Mouse (Mus musculus) lung, postnatal 25 days (tissue): ENCODE measurements around the gene Ksr2.
"Not testable (repeated sequence)": the region's sequence is repeated elsewhere in the genome, so short reads cannot be mapped to it uniquely, and the experiment has no call there.

Experiments used
- DNase-seq: peaks from one replicate; pipeline ENCODE4 v3.0.0; 2022; ENCODE audit warnings: low spot score

The Ksr2 gene

DNA sequence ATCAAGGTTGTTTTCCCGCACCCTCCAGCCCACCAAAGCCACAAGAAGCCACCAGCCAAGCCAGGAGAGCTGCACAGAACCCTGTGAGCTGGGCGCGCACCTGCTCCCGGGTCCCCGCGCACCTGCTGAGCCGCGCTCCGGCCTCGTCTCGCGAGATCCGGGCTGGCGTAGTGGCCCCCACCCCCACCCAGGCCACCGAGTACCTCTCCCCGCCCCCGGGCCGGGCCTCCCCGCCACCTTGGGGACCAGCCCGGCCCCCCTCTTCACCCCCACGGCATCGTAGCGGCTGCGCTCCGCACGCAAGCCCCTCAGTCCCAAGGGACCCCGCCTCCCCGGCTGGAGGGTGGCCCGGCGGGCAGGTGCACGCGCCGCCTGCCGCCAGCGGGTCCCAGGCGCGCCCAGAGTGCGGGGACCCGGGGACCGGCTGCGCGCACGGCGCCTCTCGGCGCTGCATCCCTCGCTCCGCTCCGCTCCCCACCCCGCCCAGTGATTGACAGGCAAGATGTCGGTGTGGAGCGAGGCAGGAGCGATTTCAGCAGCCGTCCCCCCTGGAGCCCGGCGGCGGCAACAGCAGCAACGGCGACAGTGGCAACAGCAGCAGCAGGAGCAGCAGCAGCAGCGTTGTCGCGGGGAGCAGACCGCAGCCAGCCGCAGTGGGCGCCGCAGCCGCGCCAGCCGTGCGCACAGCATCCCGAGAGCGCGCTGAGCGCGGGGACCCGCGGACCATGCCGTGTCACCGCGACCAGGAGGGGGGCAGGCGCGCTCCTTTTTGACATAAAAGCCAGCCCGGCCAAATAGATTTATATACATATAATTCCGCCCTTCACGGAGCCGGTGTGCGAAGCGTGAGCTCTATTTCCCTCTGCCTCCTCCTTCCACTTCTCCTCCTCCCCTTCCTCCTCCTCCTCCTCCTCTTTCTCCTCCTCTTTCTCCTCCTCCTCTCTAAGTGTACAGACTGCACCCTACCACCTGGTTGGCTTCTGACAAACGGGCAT is at the start of gene Ksr2:
Gene Ksr2 (plus strand): TSS at position 494 of the 995 bp plus-strand sequence.
- peak; percentile 12 for DNase-seq

DNA sequence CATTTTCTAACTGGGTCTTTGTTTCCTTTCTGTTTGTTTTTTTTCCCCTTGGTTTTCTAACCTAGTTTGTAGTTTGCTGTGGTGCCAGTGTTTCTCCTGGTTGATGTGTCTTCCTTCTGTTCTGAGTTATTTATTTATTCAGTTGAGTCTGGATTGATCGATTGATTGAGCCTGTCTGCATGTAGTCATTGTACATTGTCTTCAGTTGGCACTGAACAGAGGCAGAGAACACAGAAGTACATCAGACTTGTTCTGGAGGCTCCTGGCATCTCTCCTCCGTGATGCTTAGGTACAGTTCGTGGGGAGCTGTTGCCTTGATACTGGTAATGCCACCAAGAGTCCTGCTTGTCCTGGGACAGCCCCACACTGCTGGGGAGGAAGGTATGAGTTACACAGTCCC is 49.0 kb upstream of the Ksr2 start:
- no peak for DNase-seq

DNA sequence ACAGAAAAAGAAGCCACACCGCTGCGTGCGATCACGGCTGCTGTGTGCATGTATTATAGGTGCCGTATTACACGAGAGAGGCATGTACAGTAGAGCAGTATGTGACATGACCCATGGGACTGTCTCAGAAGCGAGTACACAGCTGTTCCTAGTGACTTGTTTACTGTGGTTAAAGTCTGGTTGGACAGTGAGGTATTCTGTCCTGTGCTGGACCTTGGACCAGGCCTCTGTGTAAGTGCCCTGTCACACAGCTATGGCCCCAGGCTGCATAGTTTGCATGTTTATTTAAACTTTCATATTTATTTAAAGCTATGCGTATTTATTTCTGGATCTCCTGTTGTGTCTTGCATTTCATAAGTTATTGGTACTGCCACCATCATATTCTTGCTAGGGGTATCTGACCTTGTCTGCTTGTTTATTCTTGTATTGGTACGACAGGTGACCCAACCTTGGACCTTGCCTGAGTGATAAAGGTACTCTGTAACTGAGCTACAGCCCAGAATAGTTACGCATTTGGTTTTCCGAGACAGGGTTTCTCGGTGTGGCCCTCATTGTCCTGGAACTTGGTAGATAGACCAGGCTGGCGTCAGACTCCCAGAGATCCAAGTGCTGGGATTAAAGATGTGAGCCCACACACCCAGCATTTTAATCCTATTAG is 47.8 kb upstream of the Ksr2 start:
- DNase-seq, result no peak

DNA sequence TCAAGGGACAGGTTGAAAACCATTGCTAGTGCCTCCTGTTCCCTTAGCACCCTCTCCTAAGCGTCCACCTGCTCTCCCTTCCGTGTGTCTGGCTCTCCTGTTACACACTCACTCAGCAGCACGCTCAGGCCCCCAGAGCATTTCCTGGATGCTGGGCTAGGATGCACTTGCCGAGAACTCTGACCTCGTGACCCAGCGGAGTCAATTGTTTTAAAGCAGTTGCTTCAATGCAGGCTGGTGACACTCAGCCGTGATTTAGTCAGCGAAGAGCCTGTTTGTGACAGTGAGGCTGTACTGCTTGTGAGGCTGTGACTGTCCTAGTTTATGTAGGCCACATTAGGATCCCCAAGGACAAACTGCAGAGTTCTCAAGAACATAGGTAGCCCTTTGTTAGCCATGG is 46.6 kb upstream of the Ksr2 start:
- DNase-seq, result no peak

DNA sequence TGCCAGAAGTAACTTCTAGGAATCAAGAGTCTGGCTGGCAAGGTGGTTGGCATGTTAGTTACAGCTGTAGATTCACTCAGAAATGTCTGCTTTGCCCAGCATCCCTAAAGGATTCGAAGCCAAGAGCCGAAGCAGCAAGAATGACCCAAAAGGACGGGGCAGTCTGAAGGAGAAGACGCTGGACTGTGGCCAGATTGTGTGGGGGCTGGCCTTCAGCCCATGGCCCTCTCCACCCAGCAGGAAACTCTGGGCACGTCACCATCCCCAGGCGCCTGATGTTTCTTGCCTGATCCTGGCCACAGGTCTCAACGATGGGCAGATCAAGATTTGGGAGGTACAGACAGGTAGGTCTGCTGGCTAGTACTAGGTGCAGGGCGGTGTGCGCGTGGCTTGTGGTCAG is 43.2 kb upstream of the Ksr2 start:
- DNase-seq, result no peak

DNA sequence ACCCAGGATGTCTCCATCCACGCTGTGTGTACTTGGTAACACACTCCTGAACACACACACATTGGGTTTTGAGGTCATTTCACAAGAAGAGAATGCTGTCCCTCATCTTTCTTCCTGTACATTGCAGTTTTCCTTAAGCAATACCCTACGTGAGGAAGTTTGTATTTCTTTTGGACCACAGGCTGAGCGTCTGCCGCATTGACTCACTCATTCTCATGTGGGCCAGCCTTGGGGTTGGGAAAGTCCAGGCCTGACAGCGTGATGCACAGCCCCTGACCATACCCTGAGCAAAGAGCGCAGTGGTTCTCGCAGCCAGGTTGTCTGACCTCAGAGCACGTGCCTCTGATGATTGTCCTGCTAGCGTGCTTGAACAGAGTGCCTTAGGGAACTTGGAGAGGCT is 40.4 kb upstream of the Ksr2 start:
- no peak for DNase-seq

DNA sequence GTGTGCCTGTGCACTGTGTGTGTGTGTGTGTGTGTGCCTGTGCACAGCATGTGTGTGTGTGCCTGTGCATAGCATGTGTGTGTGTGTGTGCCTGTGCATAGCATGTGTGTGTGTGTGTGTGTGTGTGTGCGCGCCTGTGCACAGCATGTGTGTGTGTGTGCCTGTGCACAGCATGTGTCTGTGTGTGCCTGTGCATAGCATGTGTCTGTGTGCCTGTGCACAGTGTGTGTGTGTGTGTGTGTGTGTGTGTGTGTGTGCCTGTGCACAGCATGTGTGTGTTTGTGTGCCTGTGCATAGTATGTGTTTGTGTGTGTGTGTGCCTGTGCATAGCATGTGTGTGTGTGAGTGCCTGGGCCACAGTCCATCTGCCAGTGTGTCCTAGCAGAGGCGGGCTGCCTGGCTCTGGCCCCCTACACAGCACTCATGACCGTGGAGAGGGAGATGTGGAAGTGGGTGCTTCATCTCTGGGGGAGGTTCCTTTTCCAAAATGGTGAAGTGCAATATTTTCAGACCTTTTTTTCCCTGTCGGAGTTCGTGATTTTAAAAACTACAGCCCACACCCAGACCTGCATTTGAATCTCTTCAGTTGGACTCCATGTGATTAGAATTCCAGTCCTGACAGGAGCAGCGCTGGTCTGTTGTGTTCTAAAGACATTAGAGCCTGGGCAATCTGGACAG is 39.3 kb upstream of the Ksr2 start:
- no peak for DNase-seq

DNA sequence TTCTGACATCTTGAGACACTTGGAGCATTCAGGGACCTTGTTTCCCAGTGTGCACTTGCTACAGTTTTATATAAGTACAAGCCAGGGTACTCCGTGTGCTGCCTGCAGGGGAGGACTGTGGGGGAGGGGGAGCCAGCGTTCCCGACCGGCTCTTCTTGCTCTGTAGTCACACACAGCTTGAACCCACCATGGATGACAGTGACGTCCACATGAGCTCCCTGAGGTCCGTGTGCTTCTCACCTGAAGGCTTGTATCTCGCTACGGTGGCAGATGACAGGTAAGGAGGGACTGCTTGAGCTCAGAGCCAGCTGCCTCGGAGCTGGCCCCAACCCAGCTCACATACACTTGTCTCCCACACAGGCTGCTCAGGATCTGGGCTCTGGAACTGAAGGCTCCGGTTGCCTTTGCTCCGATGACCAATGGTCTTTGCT is 37.5 kb upstream of the Ksr2 start:
- DNase-seq, result no peak

DNA sequence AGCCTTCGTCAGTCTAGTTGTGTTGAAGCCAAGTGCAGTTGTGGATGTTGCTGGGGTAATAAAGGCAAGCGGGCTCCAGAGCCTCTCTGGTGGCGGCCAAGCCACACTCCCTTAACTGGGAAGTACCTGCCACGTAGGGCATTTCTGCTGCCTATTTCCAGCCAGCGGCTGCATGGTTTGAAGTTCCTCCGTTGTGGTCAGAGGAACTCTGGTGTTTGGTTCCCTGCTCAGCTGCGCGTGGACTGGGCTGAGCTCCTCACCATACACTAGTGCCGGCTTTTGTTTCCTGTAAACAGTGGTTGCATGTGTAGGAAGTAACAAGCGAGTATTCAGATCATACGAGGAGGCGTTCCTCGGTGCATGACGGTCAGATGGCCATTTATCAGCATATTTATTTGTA is 36.1 kb upstream of the Ksr2 start:
- DNase-seq, result not testable (repeated sequence)

DNA sequence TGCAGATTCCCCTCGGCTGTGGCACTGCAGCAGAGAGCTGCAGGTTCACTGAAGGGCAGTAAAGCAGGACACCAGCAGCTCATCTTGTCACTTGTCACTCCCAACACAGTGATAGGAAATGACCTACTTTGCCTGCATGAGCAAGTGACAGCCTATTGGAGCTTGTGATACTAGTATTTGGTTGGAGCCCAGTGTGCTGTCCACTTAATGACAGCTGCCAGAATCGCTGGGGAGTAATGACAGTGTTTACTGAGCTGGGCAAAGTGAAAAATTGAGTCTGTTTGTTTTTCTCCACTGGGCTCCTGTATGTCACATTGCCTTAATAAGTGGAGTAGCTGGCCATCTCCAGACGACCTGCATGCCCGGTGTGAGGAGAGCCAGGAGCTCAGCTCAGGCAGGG is 33.6 kb upstream of the Ksr2 start:
- no peak for DNase-seq

DNA sequence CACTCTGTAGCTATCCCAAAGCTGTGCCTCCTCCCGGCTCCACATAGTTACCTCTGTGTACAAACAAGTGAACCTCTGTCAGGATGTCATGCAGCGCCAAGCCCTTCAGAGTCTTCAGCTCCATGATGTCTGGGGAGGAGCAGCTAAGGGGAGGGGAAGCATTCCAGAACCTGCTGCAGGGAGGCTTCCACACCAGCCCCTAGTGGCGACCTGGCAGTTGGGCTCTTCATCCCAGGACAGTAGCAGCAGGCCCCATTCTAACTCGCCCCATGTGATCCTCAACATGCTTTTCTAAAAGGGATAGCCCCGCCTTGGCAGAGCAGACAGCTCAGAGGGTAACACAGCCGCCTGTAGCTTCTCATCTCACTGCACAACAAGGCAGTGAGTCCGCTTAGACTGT is 32.0 kb upstream of the Ksr2 start:
- no peak for DNase-seq

DNA sequence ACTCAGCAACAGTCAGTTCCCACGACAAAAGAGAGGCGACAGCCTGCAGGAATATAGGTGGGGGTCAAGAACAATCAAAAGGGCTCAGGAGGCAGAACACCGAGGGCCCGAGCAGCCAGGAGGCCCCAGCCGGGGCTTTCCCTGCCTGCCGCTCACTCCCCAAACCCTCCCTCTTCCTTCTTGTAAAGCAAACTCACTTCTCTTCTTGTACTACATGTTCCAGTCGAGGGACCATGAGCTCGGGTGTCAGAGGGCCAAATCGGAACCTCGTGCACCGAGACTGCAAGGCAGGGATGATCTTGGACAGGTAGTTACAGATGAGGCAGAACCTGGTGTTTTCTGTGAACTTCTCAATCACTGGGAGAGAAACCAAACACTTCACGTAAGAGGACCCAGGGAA is 30.6 kb upstream of the Ksr2 start:
- no peak for DNase-seq

DNA sequence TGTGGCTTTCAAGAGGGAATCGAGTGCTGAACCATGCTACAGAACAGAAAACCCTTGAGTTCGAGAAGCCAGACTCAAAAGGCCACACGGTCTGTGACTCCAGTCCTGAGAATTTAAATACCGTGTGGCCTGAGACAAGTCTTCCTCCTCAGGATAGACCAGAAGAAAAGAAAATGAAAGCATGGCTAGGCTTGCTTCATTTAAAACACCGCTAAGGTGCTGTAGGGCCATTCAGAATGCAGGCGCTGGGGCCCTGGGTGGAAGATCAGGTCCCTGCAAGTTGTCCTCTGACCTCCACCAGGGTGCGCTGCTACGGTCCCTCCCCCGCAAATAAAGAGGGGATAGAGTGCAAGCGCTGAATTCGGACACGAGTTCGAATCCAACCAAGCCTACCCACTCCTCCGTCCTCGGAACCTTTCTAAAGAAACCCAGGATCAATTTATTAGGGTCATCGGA is 25.5 kb upstream of the Ksr2 start:
- peak; percentile 17 for DNase-seq

DNA sequence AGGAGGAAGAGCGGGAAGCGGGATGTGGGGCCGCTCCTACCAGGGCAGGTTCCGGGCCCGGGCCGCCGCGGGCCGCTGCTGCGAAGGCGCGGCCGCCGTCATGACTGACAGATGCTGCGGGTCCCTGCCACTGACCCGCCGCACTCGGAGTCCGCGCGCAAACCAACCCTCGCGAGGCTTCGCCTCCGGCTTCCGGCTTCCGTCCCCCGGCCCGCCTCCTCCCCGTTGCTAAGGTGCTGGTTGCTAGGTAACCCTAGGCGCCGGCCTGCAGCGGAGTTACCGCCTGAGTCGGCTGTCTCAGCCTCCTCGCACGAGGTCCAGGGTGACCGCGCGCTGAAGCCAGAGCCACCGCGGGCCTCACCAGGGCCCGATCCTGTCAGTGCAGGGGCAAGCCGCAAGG is 24.9 kb upstream of the Ksr2 start, which contains the start of gene Rfc5:
Gene Rfc5 (minus strand): TSS at position 171 of the 400 bp plus-strand sequence.
- peak; percentile 96 for DNase-seq

DNA sequence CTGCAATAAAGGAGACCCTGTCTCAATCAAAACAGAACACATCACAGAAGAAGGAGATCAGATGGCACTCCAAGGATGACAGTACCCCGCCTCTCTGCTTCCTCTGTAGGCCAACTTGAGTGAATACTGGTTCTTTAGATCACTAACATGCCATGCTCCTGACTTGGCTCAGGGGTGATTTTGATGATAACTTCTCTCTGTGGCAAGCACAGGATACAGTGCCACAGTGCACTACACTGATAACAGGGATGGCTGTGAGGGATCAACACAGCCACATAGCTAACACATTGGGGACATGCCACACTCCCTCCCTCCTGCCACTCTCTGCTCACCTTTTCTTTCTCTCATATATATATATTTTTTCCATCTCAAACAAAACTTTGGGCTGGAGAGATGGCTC is 22.9 kb upstream of the Ksr2 start:
- no peak for DNase-seq

DNA sequence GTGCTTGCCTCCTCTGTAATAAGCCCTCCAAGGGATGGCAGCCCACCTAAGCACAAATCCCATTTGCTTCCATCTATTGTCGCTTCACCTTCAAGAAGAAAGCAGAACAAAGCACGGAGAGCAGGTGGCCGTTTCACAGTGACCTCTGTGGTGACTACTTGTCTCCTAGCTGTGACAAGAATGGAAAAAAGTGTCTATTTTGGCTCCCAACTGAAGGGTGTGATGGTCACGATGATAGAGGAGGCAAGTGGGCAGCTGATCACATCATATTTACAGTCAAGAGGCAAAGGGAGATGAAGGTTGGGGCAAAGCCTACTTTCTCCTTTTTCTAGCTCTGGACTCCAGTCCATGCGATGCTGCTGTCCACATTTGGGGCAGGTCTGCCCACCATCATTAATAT is 18.0 kb upstream of the Ksr2 start:
- no peak for DNase-seq

DNA sequence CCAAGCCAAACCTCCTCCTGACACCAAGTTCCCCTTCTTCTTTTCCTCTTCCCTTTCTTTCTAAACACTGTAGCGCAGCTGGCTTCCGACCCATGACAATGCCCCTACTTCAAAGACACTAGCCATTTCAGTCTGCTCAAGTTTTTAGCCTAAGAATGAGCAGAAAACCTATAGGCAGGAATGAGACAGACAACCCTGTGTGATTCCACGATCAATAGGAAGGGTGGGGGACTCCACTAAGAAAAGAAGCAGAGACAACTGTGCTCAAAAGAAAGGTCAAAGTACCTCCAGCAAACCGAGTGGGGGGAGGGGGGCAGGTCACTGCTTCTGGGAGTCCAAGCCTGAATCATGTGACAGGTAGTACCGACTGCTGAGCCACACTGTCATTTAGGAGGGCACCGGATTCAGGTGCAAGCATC is 17.2 kb upstream of the Ksr2 start:
- DNase-seq, result no peak

DNA sequence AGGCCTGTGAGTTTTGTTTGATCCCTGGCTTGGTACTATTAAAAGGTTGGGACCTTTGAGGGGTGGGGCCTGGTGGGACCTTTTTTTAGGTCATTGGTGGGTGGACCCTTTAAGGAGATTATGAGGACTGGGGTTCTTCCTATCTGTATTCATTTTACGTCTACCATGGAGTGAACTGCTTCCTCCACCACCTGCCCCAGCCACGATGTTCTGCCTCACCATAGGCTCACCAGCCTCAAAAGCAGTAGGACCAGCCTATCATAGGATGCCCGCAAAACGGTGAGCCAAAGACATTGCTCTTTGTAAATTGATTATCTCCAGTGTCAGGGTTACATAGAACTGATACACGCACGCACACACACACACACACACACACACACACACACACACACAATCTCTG is 16.4 kb upstream of the Ksr2 start:
- DNase-seq, result no peak

DNA sequence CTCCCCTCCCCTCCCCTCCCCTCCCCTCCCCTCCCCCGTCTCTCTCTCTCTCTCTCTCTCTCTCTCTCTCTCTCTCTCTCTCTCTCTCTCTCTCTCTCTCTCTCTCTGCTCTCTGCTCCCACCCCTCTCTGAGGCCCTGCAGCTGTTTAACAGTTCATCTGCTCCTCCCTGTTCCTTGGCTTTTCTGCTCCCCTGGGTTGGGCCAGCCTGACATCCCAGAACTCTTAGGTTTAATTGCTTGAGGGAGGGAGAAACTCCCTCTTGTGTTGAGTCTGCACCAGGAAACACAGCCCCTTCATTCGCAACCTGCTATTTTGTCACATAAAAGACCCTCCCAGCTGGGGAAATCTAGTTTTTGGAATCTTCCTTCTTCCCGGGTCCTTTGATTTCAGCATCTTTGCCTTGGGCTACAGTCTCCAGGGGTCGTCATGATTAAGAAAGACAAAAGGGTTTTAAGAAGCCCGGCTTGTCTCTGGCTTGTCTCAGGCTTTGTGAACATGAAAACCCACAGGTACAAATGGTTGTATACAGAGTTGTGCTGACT is 15.7 kb upstream of the Ksr2 start:
- no peak for DNase-seq

DNA sequence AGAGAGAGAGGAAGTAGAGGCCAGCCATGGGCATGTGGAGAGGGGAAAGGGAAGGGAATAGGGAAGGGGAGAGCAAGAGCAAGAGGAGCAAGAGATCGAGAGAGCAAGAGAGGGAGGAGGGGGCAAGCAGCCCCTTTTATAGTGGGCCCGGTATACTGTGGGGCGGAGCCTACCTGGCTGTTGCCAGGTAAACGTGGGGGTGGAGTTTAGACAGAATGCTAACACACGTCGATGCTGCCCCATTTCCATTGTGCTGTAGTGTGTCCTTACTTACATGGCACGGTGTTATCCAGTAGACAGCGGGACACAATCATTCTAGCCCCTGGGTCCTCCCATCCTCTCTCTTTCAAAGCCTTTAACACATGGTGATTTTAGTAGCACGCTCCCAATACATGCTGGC is 14.5 kb upstream of the Ksr2 start:
- no peak for DNase-seq

DNA sequence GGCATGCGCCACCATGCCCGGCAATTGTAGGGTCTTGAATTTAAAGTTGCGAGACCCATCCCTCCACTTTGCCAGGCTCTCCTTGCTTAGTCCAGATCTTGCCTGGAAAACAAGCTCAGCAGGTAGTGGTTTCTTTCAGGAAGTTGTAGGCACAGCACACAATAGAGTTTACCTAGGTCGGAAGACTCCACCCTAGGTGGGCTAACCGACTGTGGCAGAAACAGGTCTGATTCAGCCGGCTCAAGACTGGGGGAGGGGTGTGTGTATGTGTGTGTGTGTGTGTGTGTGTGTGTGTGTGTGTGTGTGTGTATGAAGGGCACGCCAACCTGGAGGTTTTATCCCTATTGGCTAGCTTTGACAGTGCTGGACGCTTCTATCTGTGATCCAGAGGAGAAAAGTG is 10.2 kb upstream of the Ksr2 start:
- no peak for DNase-seq

DNA sequence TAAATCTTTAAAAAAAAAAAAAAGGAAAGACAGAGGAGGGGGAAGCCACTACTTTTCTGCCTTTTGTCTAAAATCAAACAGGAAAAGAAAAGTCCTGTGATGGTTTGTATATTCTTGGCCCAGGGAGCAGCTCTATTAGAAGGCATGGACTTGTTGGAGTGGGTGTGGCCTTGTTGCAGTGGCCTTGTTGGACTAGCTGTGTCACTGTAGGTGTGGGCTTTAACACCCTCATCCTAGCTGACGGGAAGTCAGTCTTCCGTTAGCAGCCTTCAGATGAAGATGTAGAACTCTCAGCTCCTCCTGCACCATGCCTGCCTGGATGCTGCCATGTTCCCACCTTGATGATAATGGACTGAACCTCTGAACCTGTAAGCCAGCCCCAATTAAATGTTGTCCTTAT is 9.1 kb upstream of the Ksr2 start:
- DNase-seq, result not testable (repeated sequence)
